Mouse (Mus musculus) liver, adult 2 months (tissue): Measurements from ENCODE around the gene Mgp.

ENCODE experiments used
- CTCF ChIP-seq: fragments of 200-500 bp; IDR thresholded peaks from 2 replicates; pipeline ENCODE4 v1.5.1; 2011; ENCODE audit warnings: low read depth, low read length, control low read depth
- POLR2A ChIP-seq: fragments of 200-500 bp; IDR thresholded peaks from 2 replicates; pipeline ENCODE4 v1.6.1; 2011; ENCODE audit warnings: low read length, control low read depth; ENCODE audit not compliant: insufficient read depth; ENCODE audit errors: extremely low read depth

- TF ChIP-seq POLR2A (no peak), CTCF (no peak)
Measured at GRCm38 (mm10) chr6:136858420-136858819, 17.2 kb downstream of the Mgp start.
